Mouse (Mus musculus): ENCODE data around the gene Fam229b.

- no peak for TF ChIP-seq POLR2A (IDR thresholded peaks at IDR 0.05; ENCODE audit: insufficient read depth, low read depth, low read length)
- no peak for TF ChIP-seq EP300 (IDR thresholded peaks at IDR 0.05; ENCODE audit: insufficient read depth, low read depth, low read length)
Observed at GRCm38 (mm10) chr10:39176981-39177380, 43.3 kb upstream of the Fam229b start.

All from heart, adult 2 months (tissue).